Mouse (Mus musculus) heart, embryonic 10.5 days (tissue): ENCODE measurements around the gene Moxd1. TPM values are rescaled to one million over a fixed set of nuclear protein-coding genes. Genes with fewer than 3 reads are reported as not detected.

Source experiments
- DNase-seq: peaks from one replicate; pipeline ENCODE4 v3.0.0-alpha.2; 2017; ENCODE audit warnings: low spot score
- H3K27ac ChIP-seq: fragments of 300-500 bp; sonication (generic); 2 replicates; pipeline ENCODE4 v1.5.1; 2016; ENCODE audit warnings: mild to moderate bottlenecking
- H3K27me3 ChIP-seq: fragments of 300-500 bp; sonication (generic); 2 replicates; pipeline ENCODE4 v1.6.1; 2016; ENCODE audit warnings: mild to moderate bottlenecking; ENCODE audit not compliant: poor library complexity, insufficient read depth, severe bottlenecking
- H3K36me3 ChIP-seq: fragments of 300-500 bp; sonication (generic); 2 replicates; pipeline ENCODE4 v1.6.1; 2016; ENCODE audit warnings: mild to moderate bottlenecking, moderate library complexity
- H3K4me1 ChIP-seq: fragments of 300-500 bp; sonication (generic); 2 replicates; pipeline ENCODE4 v1.6.1; 2016; ENCODE audit warnings: mild to moderate bottlenecking
- H3K4me3 ChIP-seq: fragments of 300-500 bp; sonication (generic); 2 replicates; pipeline ENCODE4 v1.5.1; 2016; ENCODE audit warnings: mild to moderate bottlenecking, moderate library complexity
- H3K9me3 ChIP-seq: fragments of 300-500 bp; sonication (generic); 2 replicates; pipeline ENCODE4 v1.6.1; 2016; ENCODE audit warnings: mild to moderate bottlenecking, moderate library complexity
- WGBS: fragments of 180-500 bp; shearing (Covaris S2); methylation state at CpG from one replicate; pipeline ENCODE4 v1.1.7; 2016; 5-methylcytosine and 5-hydroxymethylcytosine counted together
- polyA plus RNA-seq: library from polyadenylated mRNA; unstranded; fragments of >200 nt; fragmentation: Nextera tagmentation; extraction: Ambion mirVana; gene quantifications from 2 replicates; pipeline ENCODE4 v1.2.1, GENCODE M21; 2016

Moxd1 gene
- polyA plus RNA-seq, 1 experiment from 2014 or later: 6.2 TPM

GRCm38 (mm10) chr10:24343068-24343467, 119.8 kb downstream of the Moxd1 start:
- Histone ChIP-seq H3K4me3 (no peak overlapping the region), H3K36me3 (no peaks in the 10 kb centered on the region), H3K27me3 (no peaks in the 10 kb centered on the region), H3K9me3 (no peaks in the 10 kb centered on the region), H3K27ac (no peak overlapping the region), H3K4me1 (no peaks in the 10 kb centered on the region)
- WGBS: 71% methylated on average over 4 of the region's 4 CpGs
- no peak for DNase-seq

Other genes starting within 250 kb of the Moxd1 start
- gene Taar6, start 237.9 kb upstream of the Moxd1 start, polyA plus RNA-seq: not detected in 2 replicates
- gene Taar7a, start 230.0 kb upstream of the Moxd1 start, polyA plus RNA-seq: not detected in 2 replicates
- not detected in 2 replicates for gene Taar7b, start 223.6 kb upstream of the Moxd1 start, polyA plus RNA-seq
- not detected in 2 replicates for gene Taar7d, start 196.3 kb upstream of the Moxd1 start, polyA plus RNA-seq
- not detected in 2 replicates for gene Taar7e, start 185.9 kb upstream of the Moxd1 start, polyA plus RNA-seq
- gene Taar7f, start 174.0 kb upstream of the Moxd1 start, polyA plus RNA-seq: not detected in 2 replicates
- not detected in 2 replicates for gene Taar8a, start 147.0 kb upstream of the Moxd1 start, polyA plus RNA-seq
- gene Taar8b, start 131.2 kb upstream of the Moxd1 start, polyA plus RNA-seq: not detected in 2 replicates
- not detected in 2 replicates for gene Taar8c, start 121.6 kb upstream of the Moxd1 start, polyA plus RNA-seq
- not detected in 2 replicates for gene Taar9, start 114.0 kb upstream of the Moxd1 start, polyA plus RNA-seq
- 78.7 and 81.8 TPM in 2 replicates for gene Stx7, start 74.2 kb upstream of the Moxd1 start, polyA plus RNA-seq